Mouse (Mus musculus): ENCODE data around the gene Cdk5rap3.

The Cdk5rap3 gene

GRCm38 (mm10) chr11:96933562-96934276, 17.4 kb upstream of the Cdk5rap3 start:
- DNase-seq: no peak

GRCm38 (mm10) chr11:96931327-96932062, 15.2 kb upstream of the Cdk5rap3 start:
- DNase-seq: peak; percentile 94 to 96

- no peak for DNase-seq
Observed at GRCm38 (mm10) chr11:96929766-96930331, 13.6 kb upstream of the Cdk5rap3 start.

GRCm38 (mm10) chr11:96929096-96929765, 12.9 kb upstream of the Cdk5rap3 start:
- peak; percentile 82 to 89 for DNase-seq

GRCm38 (mm10) chr11:96928691-96929090, 12.4 kb upstream of the Cdk5rap3 start:
- DNase-seq: peak; percentile 63 to 77

GRCm38 (mm10) chr11:96928088-96928487, 11.8 kb upstream of the Cdk5rap3 start, which contains the start of gene Prr15l:
Prr15l (plus strand) TSS chr11:96928104.
- peak in 1 of 2 experiments; percentile 67 for DNase-seq

- no peak for DNase-seq
Observed at GRCm38 (mm10) chr11:96926587-96926986, 10.3 kb upstream of the Cdk5rap3 start.

- DNase-seq: no peak
Observed at GRCm38 (mm10) chr11:96925469-96926148, 9.3 kb upstream of the Cdk5rap3 start.

- DNase-seq: no peak
Observed at GRCm38 (mm10) chr11:96924861-96925260, 8.6 kb upstream of the Cdk5rap3 start.

- peak; percentile 56 to 67 for DNase-seq
Observed at GRCm38 (mm10) chr11:96919003-96919402, 2.7 kb upstream of the Cdk5rap3 start.

GRCm38 (mm10) chr11:96917415-96917814, 1.1 kb upstream of the Cdk5rap3 start:
- DNase-seq: no peak

- no peak for DNase-seq
Observed at GRCm38 (mm10) chr11:96916885-96917396, 645 bp upstream of the Cdk5rap3 start.

GRCm38 (mm10) chr11:96912682-96913081, 3.6 kb downstream of the Cdk5rap3 start:
- DNase-seq: no peak

GRCm38 (mm10) chr11:96910003-96910402, 6.3 kb downstream of the Cdk5rap3 start:
- DNase-seq: peak; percentile 73 to 76

GRCm38 (mm10) chr11:96908594-96908993, 7.7 kb downstream of the Cdk5rap3 start:
- DNase-seq: no peak

GRCm38 (mm10) chr11:96906431-96907161, 9.7 kb downstream of the Cdk5rap3 start:
- no peak for DNase-seq

GRCm38 (mm10) chr11:96902639-96903635, 13.4 kb downstream of the Cdk5rap3 start:
- no peak for DNase-seq

- no peak for DNase-seq
Observed at GRCm38 (mm10) chr11:96901332-96901731, 15.0 kb downstream of the Cdk5rap3 start.

GRCm38 (mm10) chr11:96899449-96900306, 16.6 kb downstream of the Cdk5rap3 start:
- no peak for DNase-seq

All from lung, adult 18-20 months (tissue).